Mouse (Mus musculus): Measurements from ENCODE around the gene Rps18. TPM values are rescaled to one million over a fixed set of nuclear protein-coding genes. Genes with fewer than 3 reads are reported as not detected.
A peak's percentile ranks its signal among the peaks of the same experiment; 100 is the strongest.

Gene Rps18
- total RNA-seq, 1 experiment from 2014 or later = 1,549 TPM

DNA sequence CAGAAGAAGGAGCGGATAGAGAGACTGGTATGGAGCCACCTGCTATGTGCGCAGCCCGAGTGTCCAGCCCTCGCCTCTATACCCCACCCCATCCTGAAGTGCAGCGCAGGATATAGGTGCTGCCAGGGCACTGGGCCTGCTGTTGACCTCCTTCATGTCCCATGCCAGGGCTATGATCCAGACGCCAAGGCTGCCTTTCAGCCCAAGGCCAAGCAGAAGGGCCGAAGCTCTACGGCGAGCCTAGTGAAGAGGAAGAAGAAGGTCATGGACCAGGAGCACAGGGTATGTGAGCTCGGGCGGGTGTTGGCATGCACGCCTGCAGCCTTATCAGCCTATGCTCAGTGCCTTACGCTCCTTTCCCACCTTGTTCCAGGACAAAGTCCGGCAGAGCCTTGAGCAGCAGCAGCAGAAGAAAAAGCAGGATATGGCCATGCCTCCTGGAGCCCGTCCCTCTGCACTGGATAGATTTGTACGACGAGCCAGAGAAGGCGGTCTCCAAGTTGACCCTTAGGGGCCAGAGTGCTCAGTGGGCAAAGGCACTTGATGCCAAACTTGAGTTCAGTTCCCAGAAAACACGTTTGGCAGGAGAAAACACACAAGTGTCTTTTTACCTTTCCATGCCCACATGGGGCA lies 6.8 kb downstream of the Rps18 start:
- no peak for ATAC-seq (replicated peaks; ENCODE audit: low read depth, poor library complexity, severe bottlenecking)

GRCm38 (mm10) chr17:33948090-33948904 lies 7.5 kb downstream of the Rps18 start:
- no peak for ATAC-seq (replicated peaks; ENCODE audit: low read depth, poor library complexity, severe bottlenecking)

GRCm38 (mm10) chr17:33947430-33948089 lies 8.2 kb downstream of the Rps18 start:
- ATAC-seq (replicated peaks; ENCODE audit: low read depth, poor library complexity, severe bottlenecking) = peak; percentile 46

GRCm38 (mm10) chr17:33943454-33943853 lies 12.3 kb downstream of the Rps18 start:
- no peak for ATAC-seq (replicated peaks; ENCODE audit: low read depth, poor library complexity, severe bottlenecking)

GRCm38 (mm10) chr17:33941381-33941780 lies 14.4 kb downstream of the Rps18 start:
- ATAC-seq (replicated peaks; ENCODE audit: low read depth, poor library complexity, severe bottlenecking) = no peak

- ATAC-seq (replicated peaks; ENCODE audit: low read depth, poor library complexity, severe bottlenecking) = no peak
These were observed 14.8 kb downstream of the Rps18 start for GRCm38 (mm10) chr17:33940981-33941380.

DNA sequence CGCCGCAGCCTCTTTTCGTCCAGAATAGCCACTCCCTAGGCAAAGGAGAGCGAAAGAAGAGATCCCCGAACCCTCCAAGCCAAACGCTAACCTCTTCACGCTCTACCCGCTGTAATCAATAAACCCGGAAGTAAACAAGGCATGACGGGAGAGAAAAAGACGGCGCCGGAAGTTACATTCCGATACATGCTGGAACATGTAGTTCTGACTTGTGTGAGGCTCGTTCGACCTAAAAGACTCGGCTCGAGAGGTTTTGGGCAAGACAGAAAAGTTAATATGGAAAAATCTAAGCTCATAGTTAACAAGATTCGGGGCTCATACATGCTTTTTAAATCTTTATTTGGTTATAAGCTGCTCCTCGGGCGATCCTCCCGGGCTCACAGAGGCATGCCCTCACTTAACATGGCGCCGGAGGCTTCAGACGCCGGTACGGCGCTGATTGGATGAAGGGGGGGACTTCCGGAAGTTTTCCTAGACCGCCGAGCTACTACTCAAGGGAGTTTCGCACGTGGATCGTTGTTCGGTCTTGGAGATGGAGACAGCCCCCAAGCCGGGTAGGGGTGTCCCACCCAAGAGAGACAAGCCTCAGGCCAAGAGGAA lies 15.5 kb downstream of the Rps18 start, which contains the start of the genes Pfdn6 and Wdr46:
Pfdn6 (minus strand) TSS at position 138 of the 600 bp plus-strand sequence.
Wdr46 (plus strand) TSS at position 455 of the 600 bp plus-strand sequence.
- ATAC-seq (replicated peaks; ENCODE audit: low read depth, poor library complexity, severe bottlenecking) = peak; percentile 92

- ATAC-seq (replicated peaks; ENCODE audit: low read depth, poor library complexity, severe bottlenecking) = no peak
These were observed 17.0 kb downstream of the Rps18 start for GRCm38 (mm10) chr17:33938783-33939182.

DNA sequence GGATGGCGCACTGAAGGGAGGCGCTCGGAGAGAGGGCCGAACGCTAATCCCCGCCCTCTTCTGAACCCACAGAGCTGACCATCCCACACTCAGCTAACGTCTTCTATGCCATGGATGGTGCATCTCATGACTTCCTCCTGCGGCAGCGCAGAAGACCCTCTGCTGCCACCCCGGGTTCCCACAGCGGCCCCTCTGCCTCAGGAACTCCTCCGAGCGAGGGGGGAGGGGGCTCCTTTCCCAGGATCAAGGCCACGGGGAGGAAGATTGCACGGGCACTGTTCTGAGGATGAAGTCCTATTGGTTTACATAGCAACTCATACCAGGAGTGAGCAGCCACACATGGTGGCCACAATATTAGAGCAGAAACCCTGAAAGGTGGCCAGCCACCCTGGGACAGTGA lies 18.8 kb downstream of the Rps18 start:
- ATAC-seq (replicated peaks; ENCODE audit: low read depth, poor library complexity, severe bottlenecking) = no peak

GRCm38 (mm10) chr17:33935422-33936055 lies 20.3 kb downstream of the Rps18 start:
- no peak for ATAC-seq (replicated peaks; ENCODE audit: low read depth, poor library complexity, severe bottlenecking)

GRCm38 (mm10) chr17:33932970-33933369 lies 22.8 kb downstream of the Rps18 start:
- no peak for ATAC-seq (replicated peaks; ENCODE audit: low read depth, poor library complexity, severe bottlenecking)

DNA sequence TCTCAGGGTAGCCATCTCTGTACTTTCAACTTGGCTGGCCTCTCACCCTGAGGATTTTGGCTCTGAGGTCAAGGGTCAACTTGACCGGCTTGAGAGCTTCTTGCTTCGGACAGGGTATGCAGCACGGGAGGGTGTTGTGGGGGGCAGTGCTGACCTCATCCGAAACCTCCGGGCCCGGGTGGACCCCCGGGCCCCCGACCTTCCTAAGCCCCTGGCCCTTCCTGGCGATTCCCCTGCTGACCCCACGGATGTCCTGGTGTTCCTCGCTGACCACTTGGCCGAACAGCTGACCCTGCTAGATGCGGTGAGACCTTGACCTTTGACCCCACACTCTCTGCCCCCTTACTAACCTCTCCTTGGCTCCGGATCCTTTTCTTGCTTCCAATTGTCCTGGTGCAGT lies 23.4 kb downstream of the Rps18 start:
- no peak for ATAC-seq (replicated peaks; ENCODE audit: low read depth, poor library complexity, severe bottlenecking)

- ATAC-seq (replicated peaks; ENCODE audit: low read depth, poor library complexity, severe bottlenecking) = no peak
These were observed 23.9 kb downstream of the Rps18 start for GRCm38 (mm10) chr17:33931947-33932346.

DNA sequence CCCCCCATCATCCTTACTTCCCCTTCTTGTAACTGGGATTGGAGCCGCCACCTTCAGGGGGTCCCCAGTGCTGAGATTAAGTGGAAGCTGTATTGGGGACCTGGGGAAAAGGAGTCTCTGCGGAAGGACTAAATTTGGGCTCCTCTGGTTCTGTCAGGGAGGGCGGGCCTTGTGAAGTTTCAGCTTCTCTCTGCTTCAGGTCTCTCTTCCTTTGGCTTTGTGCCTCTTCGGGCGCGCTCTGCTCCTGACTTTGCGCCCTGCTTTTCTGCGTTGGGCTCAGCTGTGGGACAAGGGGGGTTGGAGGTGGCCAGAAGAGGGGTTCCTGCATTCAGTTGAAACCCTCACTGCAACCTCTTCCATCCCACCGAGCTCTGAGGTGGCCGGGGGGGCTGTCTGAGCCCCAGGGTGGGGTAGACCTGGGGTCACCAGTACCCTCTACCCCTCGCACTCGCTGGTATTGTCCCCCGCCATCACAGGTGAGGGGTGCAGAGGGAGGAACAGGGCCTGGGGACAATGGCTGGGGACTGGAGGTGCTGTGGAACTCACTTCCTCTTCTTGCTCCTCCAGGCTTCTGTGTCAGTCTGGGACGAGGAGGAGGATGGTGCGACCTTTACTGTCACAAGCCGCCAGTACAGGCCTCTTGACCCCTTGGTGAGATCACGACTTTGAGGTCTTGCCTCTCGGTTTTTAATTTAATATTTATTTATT lies 24.5 kb downstream of the Rps18 start:
- no peak for ATAC-seq (replicated peaks; ENCODE audit: low read depth, poor library complexity, severe bottlenecking)

DNA sequence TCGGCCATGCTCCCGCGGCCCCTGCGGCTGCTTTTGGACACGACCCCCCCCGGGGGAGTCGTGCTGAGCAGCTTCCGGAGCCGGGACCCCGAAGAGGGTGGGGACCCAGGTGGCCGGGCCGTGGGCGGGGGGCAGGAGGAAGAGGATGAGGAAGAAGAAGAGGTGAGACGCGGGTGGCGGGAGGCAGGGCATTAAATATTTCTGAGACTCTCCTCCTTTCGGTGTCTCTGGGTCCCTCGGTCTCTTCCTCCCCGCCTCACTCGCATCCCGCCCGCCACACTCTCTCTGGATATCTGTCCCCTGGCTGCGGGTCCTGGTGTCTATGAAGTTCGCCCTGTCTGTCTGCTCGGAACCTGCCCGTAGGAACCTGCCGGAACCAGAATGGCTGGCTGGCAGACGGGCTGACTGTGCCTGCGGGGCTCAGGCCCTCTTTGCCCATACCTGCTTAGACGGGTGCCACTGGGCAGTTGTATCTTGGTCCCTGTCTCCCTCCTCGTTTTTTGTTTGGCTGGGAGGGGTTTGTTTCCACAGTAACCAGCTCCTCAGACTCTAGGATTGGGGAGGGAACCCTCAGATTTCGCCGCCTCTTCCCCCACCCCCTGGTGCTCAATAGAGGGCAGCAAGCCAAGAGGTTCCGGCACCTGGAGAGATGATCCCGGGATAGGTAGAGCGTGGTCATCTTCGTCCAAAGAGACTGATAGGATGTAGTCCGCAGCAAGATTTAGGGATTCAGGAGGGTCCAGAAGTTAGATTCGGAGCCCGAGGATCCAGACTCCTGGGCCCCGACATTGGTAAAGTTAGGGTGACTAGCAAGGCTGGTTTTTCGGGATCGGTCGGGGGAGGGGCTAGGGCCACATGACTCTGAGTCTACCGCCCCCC lies 25.3 kb downstream of the Rps18 start:
- peak; percentile 17; the same call in 1 of the 2 replicates for ATAC-seq (replicated peaks; ENCODE audit: low read depth, poor library complexity, severe bottlenecking)

- peak; percentile 73 for ATAC-seq (replicated peaks; ENCODE audit: low read depth, poor library complexity, severe bottlenecking)
These were observed 26.2 kb downstream of the Rps18 start, which contains the start of gene Rgl2 for GRCm38 (mm10) chr17:33929371-33930279. TSS of gene Rgl2 (plus strand) at chr17:33929543.

GRCm38 (mm10) chr17:33928251-33928947 lies 27.4 kb downstream of the Rps18 start:
- ATAC-seq (replicated peaks; ENCODE audit: low read depth, poor library complexity, severe bottlenecking) = no peak
